Mouse (Mus musculus) forebrain, embryonic 16.5 days (tissue): ENCODE results near the gene Rapgef5. TPM values are rescaled to one million over a fixed set of nuclear protein-coding genes. Genes with fewer than 3 reads are reported as not detected.

Experiments
- ATAC-seq: fragments of 200-750 bp; cut with Nextera tagmentation; 2 replicates; pipeline ENCODE4 v1.8.0; 2017; ENCODE audit warnings: mild to moderate bottlenecking, moderate library complexity
- H3K27ac ChIP-seq: fragments of 300-500 bp; sonication (generic); 2 replicates; pipeline ENCODE4 v1.5.1; 2014; ENCODE audit warnings: low read length, control low read depth
- H3K27me3 ChIP-seq: fragments of 300-500 bp; sonication (generic); replicated peaks from 2 replicates; pipeline ENCODE4 v1.6.1; 2014; ENCODE audit warnings: low read length; ENCODE audit not compliant: control insufficient read depth, insufficient read depth
- H3K36me3 ChIP-seq: fragments of 300-500 bp; sonication (generic); 2 replicates; pipeline ENCODE4 v1.6.1; 2014; ENCODE audit not compliant: control insufficient read depth, insufficient read depth
- H3K4me1 ChIP-seq: fragments of 300-500 bp; sonication (generic); replicated peaks from 2 replicates; pipeline ENCODE4 v1.6.1; 2014; ENCODE audit warnings: low read length; ENCODE audit not compliant: control insufficient read depth, insufficient read depth
- H3K4me2 ChIP-seq: fragments of 300-500 bp; sonication (generic); 2 replicates; pipeline ENCODE4 v1.6.1; 2014; ENCODE audit warnings: mild to moderate bottlenecking, low read length, control low read depth
- H3K4me3 ChIP-seq: fragments of 300-500 bp; sonication (generic); replicated peaks from 2 replicates; pipeline ENCODE4 v1.5.1; 2014; ENCODE audit warnings: mild to moderate bottlenecking, low read length, control low read depth
- H3K9ac ChIP-seq: fragments of 300-500 bp; sonication (generic); replicated peaks from 2 replicates; pipeline ENCODE4 v1.6.1; 2014; ENCODE audit warnings: low read depth, low read length, control low read depth
- H3K9me3 ChIP-seq: fragments of 300-500 bp; sonication (generic); 2 replicates; pipeline ENCODE4 v1.6.1; 2016; ENCODE audit warnings: low read length; ENCODE audit not compliant: control insufficient read depth
- WGBS: fragments of 180-500 bp; shearing (Covaris S2); extraction: QIAGEN DNeasy Blood & Tissue Kit; methylation state at CpG from one replicate; pipeline ENCODE4 v1.1.7; 2014; 5-methylcytosine and 5-hydroxymethylcytosine counted together
- polyA plus RNA-seq: library from polyadenylated mRNA; unstranded; fragments of >200 nt; fragmentation: Nextera tagmentation; extraction: Ambion mirVana; gene quantifications from 2 replicates; pipeline ENCODE4 v1.2.1, GENCODE M21; 2015

Gene Rapgef5
- polyA plus RNA-seq, 1 experiment from 2014 or later: 36.6 TPM

DNA sequence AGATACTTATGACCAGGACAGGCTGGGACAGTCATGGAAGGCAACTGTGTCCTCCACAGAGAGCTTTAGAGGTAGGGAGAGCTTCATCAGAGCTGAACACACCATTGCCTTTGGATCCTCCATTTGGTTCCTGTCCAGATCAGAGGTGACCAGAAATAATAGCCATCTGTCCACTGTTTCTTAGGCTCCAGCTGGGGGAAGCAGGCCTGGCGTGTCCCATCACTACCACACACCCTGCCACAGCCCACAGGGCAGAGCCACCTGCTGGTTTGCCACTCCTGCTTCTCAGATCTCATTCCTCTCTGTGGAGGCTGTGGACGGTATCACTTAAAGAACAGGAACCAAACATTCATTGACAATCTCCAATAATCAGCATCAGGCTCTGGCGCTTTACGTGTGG, 254.9 kb downstream of the Rapgef5 start:
- no peak overlapping the region for H3K27ac ChIP-seq

GRCm38 (mm10) chr12:117772638-117773037, 256.4 kb downstream of the Rapgef5 start:
- 0% methylated on average over 2 of the region's 2 CpGs for WGBS
- no peaks in the 10 kb centered on the region for H3K36me3 ChIP-seq
- H3K27ac ChIP-seq: no peak overlapping the region
- H3K9me3 ChIP-seq: no peaks in the 10 kb centered on the region
- H3K4me2 ChIP-seq: no peak overlapping the region
- H3K9ac ChIP-seq: no peak overlapping the region
- no peaks in the 10 kb centered on the region for H3K4me1 ChIP-seq
- no peak overlapping the region for H3K4me3 ChIP-seq
- ATAC-seq: peak; percentile 57
- peaks cover 2% of the 10 kb centered on the region; the same call in 1 of the 2 replicates for H3K27me3 ChIP-seq

More for the DNA sequence above, 254.9 kb downstream of the Rapgef5 start:
- no peak overlapping the region for H3K9ac ChIP-seq
- H3K4me3 ChIP-seq: no peak overlapping the region
- H3K27me3 ChIP-seq: peaks cover 2% of the 10 kb centered on the region; the same call in 1 of the 2 replicates
- no peak overlapping the region for H3K4me2 ChIP-seq
- ATAC-seq: no peak
- no peaks in the 10 kb centered on the region for H3K9me3 ChIP-seq
- no peaks in the 10 kb centered on the region for H3K4me1 ChIP-seq
- no peaks in the 10 kb centered on the region for H3K36me3 ChIP-seq
- WGBS: 88% methylated on average over 4 of the region's 4 CpGs

DNA sequence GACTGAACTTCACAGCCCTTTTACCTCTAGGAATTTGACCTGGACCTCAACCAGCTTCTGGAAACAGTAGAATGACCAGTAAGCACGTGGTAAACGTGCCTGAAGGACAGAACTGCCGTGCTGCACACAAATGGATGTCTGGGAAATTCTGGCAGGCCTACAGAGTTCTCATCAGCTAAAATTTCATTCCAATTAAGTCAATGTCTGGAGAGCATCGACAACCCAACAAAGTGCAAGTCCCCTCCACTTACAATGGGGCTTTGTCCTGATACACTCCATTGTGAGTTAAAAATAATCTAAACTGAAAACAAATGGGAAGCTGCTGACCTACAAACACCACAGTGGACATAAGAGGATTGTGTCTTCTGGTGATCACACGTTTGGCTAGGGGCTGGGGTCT, 260.6 kb downstream of the Rapgef5 start:
- Histone ChIP-seq H3K27ac (no peak overlapping the region), H3K9ac (no peak overlapping the region), H3K4me2 (no peak overlapping the region), H3K4me1 (no peaks in the 10 kb centered on the region), H3K36me3 (no peaks in the 10 kb centered on the region), H3K9me3 (no peaks in the 10 kb centered on the region), H3K4me3 (no peak overlapping the region), H3K27me3 (no peaks in the 10 kb centered on the region; the same call in 1 of the 2 replicates)
- no peak for ATAC-seq
- WGBS: 66% methylated on average over 5 of the region's 5 CpGs

DNA sequence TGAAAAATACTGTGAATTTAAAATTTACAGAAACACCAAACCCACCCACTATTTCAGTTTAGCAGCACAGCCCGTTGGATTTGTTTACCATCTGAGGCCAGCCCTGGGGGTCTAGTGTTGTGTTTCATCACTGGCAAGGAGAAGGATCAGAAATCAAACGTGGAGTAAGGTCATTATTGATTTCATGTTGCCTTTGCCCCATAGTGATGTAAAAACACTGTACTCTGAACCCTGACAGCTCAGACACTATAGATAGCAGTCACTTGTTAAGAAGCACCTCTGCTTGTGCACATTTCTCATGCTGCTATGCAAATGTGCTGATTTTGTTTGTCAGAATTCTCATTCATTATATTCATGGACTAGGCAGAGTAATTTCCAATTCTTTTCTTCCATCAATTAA, 265.1 kb downstream of the Rapgef5 start:
- Histone ChIP-seq H3K4me2 (no peak overlapping the region), H3K4me1 (no peaks in the 10 kb centered on the region), H3K9ac (no peak overlapping the region), H3K4me3 (no peak overlapping the region), H3K36me3 (no peaks in the 10 kb centered on the region), H3K27ac (no peak overlapping the region), H3K9me3 (no peaks in the 10 kb centered on the region), H3K27me3 (no peaks in the 10 kb centered on the region)
- no peak for ATAC-seq
- 35% methylated on average over 2 of the region's 2 CpGs for WGBS

DNA sequence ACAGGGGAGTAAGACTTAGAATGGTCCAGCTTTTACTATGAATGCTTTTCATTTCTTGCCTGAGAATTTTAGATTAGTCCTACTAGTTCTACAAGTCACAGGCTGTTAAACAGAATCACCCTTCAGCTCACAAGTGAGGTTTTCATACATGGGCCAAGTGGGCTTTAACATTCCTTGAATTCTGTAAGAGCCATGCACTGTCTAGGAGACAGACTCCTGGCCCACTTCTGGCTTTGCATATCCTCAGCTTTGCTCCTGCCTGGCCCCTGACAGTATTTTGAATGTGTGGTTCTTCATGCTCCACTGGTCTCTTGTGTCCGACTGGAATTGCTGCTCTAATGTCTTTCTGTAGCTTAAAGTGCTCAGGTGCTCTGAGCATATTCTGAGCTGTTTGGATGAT, 267.1 kb downstream of the Rapgef5 start:
- Histone ChIP-seq H3K27me3 (peaks cover 5% of the 10 kb centered on the region; the same call in 1 of the 2 replicates), H3K9me3 (no peaks in the 10 kb centered on the region), H3K4me3 (no peak overlapping the region), H3K4me2 (no peak overlapping the region), H3K4me1 (peaks cover 1% of the 10 kb centered on the region; the same call in 1 of the 2 replicates), H3K27ac (no peak overlapping the region), H3K9ac (no peak overlapping the region), H3K36me3 (no peaks in the 10 kb centered on the region)
- 9% methylated on average over 1 of the region's 1 CpGs for WGBS
- ATAC-seq: no peak

- no peak overlapping the region for H3K4me2 ChIP-seq
- H3K27me3 ChIP-seq: peaks cover 9% of the 10 kb centered on the region
- H3K27ac ChIP-seq: no peak overlapping the region
- whole genome bisulfite sequencing: 4% methylated on average over 6 of the region's 6 CpGs
- H3K4me3 ChIP-seq: no peak overlapping the region
- peaks cover 5% of the 10 kb centered on the region; the same call in 1 of the 2 replicates for H3K4me1 ChIP-seq
- H3K9ac ChIP-seq: no peak overlapping the region
- H3K9me3 ChIP-seq: no peaks in the 10 kb centered on the region
- H3K36me3 ChIP-seq: no peaks in the 10 kb centered on the region
- ATAC-seq: peak; percentile 57; the same call in 1 of the 2 replicates
These were observed 270.3 kb downstream of the Rapgef5 start for GRCm38 (mm10) chr12:117786621-117787020.

GRCm38 (mm10) chr12:117788513-117789011, 272.3 kb downstream of the Rapgef5 start:
- peak overlapping the region; percentile 47 for H3K4me2 ChIP-seq
- 17% methylated on average over 24 of the region's 24 CpGs for WGBS
- H3K27ac ChIP-seq: no peak overlapping the region
- 0 out of 2 replicates have a peak overlapping the region, but pooled peaks have one; percentile 19 for H3K4me3 ChIP-seq
- 0 out of 2 replicates have a peak overlapping the region, but pooled peaks have one; percentile 41 for H3K9ac ChIP-seq
- ATAC-seq: peak; percentile 45; the same call in 1 of the 2 replicates
- peaks cover 5% of the 10 kb centered on the region; the same call in 1 of the 2 replicates for H3K4me1 ChIP-seq
- H3K36me3 ChIP-seq: no peaks in the 10 kb centered on the region
- H3K9me3 ChIP-seq: no peaks in the 10 kb centered on the region
- H3K27me3 ChIP-seq: peaks cover 9% of the 10 kb centered on the region

DNA sequence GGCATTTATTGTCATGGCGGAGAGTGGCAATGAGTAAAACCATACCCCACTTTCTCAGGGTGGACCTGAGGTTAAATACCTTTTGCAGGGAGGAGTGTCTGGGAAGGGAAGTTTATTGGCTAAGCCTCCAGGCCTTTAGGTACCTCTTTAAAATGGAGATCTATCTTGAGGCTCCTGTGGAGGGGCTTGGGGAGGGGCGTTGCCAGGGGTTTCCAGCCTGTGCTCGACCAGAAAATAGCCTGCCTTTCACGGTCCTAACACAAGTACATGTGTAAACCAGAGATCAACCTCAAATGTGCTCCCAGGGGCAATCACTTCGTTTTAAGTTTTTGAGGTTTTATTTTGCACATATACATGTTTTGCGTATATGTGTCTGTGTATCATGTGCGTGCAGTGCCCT, 272.7 kb downstream of the Rapgef5 start:
- Histone ChIP-seq H3K9ac (no peak overlapping the region), H3K4me2 (no peak overlapping the region), H3K4me3 (no peak overlapping the region), H3K36me3 (no peaks in the 10 kb centered on the region), H3K27me3 (peaks cover 9% of the 10 kb centered on the region), H3K4me1 (peaks cover 5% of the 10 kb centered on the region; the same call in 1 of the 2 replicates), H3K27ac (no peak overlapping the region), H3K9me3 (no peaks in the 10 kb centered on the region)
- ATAC-seq: no peak
- WGBS: 23% methylated on average over 7 of the region's 7 CpGs

DNA sequence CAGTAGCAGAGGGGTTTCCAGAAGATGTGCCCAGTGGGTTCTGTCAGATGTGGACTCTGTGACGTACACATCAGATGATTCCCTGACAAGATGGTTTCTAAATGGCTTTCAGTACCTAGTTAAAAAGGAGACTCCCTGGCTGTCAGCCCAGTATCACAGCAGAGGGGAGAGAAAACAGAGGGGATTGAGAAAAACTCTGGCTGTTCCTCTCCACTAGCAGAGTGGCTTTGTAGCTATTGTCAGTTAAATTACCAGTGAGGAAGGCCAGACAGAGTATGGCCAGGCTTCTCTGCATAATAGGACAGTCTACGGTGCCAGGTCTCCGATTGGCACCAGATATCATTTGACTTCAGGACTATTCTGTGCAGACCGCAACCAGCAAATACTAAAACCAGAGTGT, 279.0 kb downstream of the Rapgef5 start:
- Histone ChIP-seq H3K9me3 (no peaks in the 10 kb centered on the region), H3K4me1 (0 out of 2 replicates have a peak, but pooled peaks cover 3% of the 10 kb centered on the region), H3K36me3 (no peaks in the 10 kb centered on the region), H3K4me3 (no peak overlapping the region), H3K9ac (no peak overlapping the region), H3K27me3 (no peaks in the 10 kb centered on the region), H3K27ac (no peak overlapping the region), H3K4me2 (no peak overlapping the region)
- WGBS: 31% methylated on average over 4 of the region's 4 CpGs
- ATAC-seq: peak; percentile 47; the same call in 1 of the 2 replicates
